Mouse (Mus musculus) thymus, postnatal 36 days (tissue): ENCODE data around the gene Olfr930.

Experiments used
- DNase-seq, 2 experiments: peaks; one replicate each; pipeline ENCODE4 v3.0.0; 2022; ENCODE audit warnings: mixed read lengths in 2 of 2

The Olfr930 gene

DNA sequence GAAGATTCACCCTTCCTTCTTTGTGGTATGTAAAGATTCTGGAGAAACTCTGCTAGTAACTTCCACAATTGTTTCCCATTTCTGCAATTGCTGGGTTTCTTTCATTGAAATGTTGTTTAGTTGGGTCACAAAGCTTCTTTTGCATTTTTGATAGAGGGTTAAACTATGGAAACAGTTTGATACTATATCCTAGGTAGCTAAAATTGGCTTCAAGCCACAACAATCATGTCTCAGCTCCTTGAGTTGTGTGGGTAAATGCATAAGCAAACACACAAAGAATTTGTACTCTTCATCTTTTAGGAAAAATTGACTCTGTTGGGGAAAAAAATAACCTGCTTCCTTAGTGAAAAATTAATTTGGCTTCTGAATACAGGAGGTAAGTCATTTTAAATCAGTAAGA is at the start of gene Olfr930:
Olfr930 (plus strand) TSS at position 301 of the 400 bp plus-strand sequence.
- DNase-seq, result no peak

DNA sequence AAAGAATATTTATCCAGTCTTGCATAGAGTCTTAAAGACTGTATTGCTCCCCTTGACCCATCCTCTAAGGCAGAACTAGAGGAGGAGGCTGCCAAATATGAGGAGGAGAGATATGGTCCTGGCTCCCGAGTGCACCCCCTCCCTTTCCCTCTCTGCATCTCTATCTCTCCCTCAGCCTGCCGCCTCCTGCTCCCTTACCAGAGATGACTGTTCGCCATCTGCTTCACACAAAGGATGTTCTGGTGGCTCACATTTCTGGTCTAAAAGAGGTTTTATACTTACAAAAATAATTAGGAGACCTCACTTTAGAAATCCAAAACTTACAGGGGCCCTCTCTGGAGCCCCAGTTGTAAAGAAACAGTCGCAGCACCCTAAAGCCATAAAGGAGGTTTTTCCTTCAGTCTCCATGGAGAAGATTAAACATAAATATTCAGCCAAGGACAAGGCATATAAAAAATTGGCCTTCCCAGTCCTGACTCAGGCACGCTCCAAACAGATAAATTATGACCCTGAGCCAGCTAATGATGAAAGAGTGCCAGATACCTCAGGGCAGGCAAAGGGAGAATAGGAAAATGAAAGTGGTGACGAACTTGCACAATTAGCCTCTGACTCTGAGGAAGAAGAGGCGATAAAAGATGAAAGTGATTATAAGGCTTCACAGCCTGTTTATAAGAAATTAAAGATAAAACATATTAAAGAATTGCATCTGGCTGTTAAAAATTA is 24.0 kb downstream of the Olfr930 start:
- DNase-seq, result no peak

DNA sequence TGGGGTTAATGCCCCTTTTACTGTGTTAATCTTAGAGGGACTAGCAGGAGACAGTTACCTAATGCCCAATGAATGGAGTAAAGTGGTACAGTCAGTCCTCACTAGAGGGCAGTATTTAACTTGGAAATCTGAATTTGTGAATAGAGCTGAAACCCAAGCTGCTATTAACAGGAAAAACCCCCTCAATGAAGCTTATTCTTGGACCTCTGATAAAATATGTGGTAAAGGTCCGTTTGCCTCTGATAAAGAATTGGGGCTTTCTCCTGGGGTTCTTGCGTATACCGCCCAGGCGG is 24.5 kb downstream of the Olfr930 start:
- DNase-seq, result no peak

DNA sequence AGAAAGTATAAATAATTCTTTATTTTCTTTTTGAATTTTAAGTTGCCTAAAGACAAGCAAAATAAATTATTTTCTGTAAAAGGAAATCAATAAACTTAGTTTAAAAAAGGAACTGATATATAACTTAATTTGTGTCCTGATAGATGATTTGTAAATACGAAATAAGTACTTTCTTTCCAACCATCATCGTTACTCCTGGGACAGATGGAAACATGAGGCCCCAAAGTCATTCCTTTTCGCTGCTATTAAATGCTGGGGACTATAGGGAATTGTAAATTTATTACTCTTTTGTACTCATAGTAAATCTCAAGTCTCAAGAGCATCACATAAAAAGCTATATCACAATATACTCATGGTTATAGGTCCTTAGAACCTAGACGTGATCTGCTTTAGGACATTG is 42.4 kb downstream of the Olfr930 start, which contains the start of gene Olfr933:
Olfr933 (plus strand) TSS at position 301 of the 400 bp plus-strand sequence.
- no peak for DNase-seq
